Mouse (Mus musculus): ENCODE results near the gene Apbb2. TPM values are rescaled to one million over a fixed set of nuclear protein-coding genes. Genes with fewer than 3 reads are reported as not detected.
"Not testable (repeated sequence)": the region's sequence is repeated elsewhere in the genome, so short reads cannot be mapped to it uniquely, and the experiment has no call there.

Gene Apbb2
- polyA plus RNA-seq, 1 experiment: 0.34 TPM

DNA sequence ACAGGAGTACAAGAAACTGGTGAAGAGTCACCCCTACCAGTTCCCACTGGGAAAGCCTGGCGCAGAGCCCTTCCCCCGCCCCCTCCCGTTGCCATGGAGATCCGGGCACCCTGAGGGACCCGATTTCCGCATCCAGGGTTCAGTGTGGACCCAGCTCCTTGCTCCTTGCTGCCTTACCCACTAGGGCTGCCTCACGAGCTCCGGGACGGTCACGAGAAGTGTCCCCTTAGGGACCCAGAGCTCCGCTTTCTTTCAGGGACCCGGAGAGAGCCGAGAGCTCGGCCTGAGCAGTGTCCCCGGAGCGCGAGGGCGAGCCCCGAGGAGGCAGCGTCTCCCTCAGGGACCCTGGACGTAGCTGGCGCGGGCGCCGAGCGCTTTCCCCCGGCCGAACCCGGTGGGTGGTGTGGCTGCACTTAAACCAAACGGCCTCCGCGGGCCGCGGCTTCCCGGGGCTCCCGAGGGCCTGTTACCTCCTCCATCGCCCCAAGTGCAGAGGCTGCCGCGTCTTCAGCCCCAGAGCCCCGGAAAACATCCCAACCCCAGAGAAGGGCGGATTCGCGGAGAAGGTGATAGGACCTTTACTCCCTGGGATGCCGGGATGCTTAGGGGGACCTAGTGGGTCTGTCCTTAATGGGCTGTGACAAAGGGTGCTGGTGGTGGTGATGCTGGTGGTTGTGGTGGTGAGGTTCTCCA, 358.7 kb downstream of the Apbb2 start, which contains the start of gene Nsun7:
TSS of gene Nsun7 (plus strand) at position 142 of the 693 bp plus-strand sequence.
- Histone ChIP-seq H3K9me3 (no peaks in the 10 kb centered on the region), H3K4me1 (peaks cover 8% of the 10 kb centered on the region), H3K27me3 (replicated peaks) (peaks cover 19% of the 10 kb centered on the region), H3K4me3 (replicated peaks) (peak within 1 kb of the TSS; percentile 90), H3K36me3 (replicated peaks; ENCODE audit: low read length) (no peaks in the 10 kb centered on the region)
- TF ChIP-seq FLI1 (IDR thresholded peaks at IDR 0.05; ENCODE audit: low read length) (no peak), GATA1 (IDR thresholded peaks at IDR 0.05; ENCODE audit: borderline replicate concordance, low read length) (no peak)

DNA sequence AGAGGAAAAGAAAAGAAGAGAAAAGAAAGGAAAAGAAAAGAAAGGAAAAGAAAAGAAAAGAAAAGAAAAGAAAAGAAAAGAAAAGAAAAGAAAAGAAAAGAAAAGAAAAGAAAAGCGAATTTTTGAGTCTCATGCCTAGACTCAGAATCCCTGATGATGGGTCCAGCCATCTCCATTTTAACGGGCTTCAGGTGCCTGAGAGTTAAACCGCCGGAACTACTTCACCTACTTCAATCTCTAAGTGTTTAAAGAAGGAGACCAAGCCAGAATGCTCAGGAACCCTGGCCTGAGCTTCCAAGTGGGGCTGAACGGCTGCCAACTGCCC, 359.2 kb downstream of the Apbb2 start:
- peak overlapping the region; percentile 90 for H3K4me3 ChIP-seq (replicated peaks)
- H3K4me1 ChIP-seq; H3K9me3 ChIP-seq; H3K36me3 ChIP-seq (replicated peaks; ENCODE audit: low read length): not testable (repeated sequence)
- H3K27me3 ChIP-seq (replicated peaks): peaks cover 19% of the 10 kb centered on the region

DNA sequence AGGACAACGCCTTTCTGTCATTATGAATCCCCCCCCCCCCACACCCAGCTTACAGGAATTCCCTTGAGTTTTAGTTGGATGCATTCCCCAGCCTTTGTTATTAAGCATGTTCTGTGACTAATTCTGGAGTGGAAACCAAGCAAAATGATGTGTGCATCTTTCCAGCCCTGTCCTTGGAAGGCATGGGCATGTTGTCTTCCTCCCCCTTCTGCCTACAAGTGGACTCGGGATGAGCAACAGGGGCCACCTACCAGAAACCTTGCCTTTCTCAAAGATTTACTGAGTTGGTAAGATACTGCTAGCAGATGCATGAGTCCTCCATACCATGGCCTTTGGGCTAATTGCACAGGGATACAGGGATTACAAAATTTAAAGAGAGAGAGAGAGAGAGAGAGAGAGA, 359.6 kb downstream of the Apbb2 start:
- no peak for TF ChIP-seq FLI1 (IDR thresholded peaks at IDR 0.05; ENCODE audit: low read length)
- TF ChIP-seq GATA1 (IDR thresholded peaks at IDR 0.05; ENCODE audit: borderline replicate concordance, low read length): no peak
- no peak overlapping the region for H3K4me3 ChIP-seq (replicated peaks)
- H3K27me3 ChIP-seq (replicated peaks): peaks cover 19% of the 10 kb centered on the region
- H3K9me3 ChIP-seq: no peaks in the 10 kb centered on the region
- peaks cover 8% of the 10 kb centered on the region for H3K4me1 ChIP-seq
- no peaks in the 10 kb centered on the region for H3K36me3 ChIP-seq (replicated peaks; ENCODE audit: low read length)

DNA sequence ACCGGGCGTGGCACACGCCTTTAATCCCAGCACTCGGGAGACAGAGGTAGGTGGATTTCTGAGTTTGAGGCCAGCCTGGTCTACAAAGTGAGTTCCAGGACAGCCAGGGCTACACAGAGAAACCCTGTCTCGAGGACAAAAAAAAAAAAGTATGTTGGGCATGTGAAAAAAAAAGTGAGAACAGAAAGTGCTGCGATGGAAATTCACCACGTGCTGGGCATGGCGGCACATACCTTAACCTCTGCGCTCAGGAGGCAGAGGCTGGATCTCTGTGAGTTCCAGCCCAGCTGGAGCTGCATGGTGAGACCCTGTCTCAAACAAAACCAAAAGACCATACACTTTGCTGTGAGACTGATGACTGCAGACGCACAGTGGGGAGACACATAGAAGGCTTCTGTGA, 363.5 kb downstream of the Apbb2 start:
- Histone ChIP-seq H3K27me3 (replicated peaks) (peaks cover 11% of the 10 kb centered on the region), H3K36me3 (replicated peaks; ENCODE audit: low read length) (no peaks in the 10 kb centered on the region), H3K4me1 (peaks cover 6% of the 10 kb centered on the region), H3K9me3 (peaks cover 11% of the 10 kb centered on the region; the same call in 1 of the 2 replicates), H3K4me3 (replicated peaks) (no peak overlapping the region)
- TF ChIP-seq GATA1 (IDR thresholded peaks at IDR 0.05; ENCODE audit: borderline replicate concordance, low read length) (no peak), FLI1 (IDR thresholded peaks at IDR 0.05; ENCODE audit: low read length) (no peak)

DNA sequence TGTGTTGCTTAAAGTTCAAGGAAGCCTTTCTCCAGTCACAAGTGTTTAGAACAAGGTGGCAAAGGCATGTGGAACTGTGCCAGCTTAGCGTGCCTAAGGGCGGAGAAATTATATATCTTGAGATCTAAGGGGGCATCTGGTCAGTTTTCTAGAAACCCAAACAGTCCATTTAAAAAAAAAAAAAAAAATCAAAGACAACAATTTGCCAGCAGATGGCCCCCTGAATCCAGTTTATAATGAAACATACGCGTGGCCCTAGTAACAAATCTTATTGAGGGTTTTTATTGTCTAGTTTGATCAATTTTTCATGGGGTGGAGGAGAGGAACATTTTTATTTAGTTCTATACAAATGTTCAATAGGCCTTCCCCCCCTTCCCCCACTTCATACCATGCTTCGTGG, 365.4 kb downstream of the Apbb2 start:
- Histone ChIP-seq H3K9me3 (peaks cover 11% of the 10 kb centered on the region; the same call in 1 of the 2 replicates), H3K27me3 (replicated peaks) (peaks cover 1% of the 10 kb centered on the region), H3K4me3 (replicated peaks) (no peak overlapping the region), H3K4me1 (no peaks in the 10 kb centered on the region), H3K36me3 (replicated peaks; ENCODE audit: low read length) (no peaks in the 10 kb centered on the region)
- TF ChIP-seq GATA1 (IDR thresholded peaks at IDR 0.05; ENCODE audit: borderline replicate concordance, low read length) (no peak), FLI1 (IDR thresholded peaks at IDR 0.05; ENCODE audit: low read length) (no peak)

Other genes with a start within 250 kb of the Apbb2 start
- not detected in 2 replicates for gene Uchl1, start 57.3 kb upstream of the Apbb2 start, polyA plus RNA-seq (2012; ENCODE audit: insufficient read depth, low replicate concordance)
- gene Limch1, start 127.0 kb upstream of the Apbb2 start, polyA plus RNA-seq (2012; ENCODE audit: insufficient read depth, low replicate concordance): 2.2 TPM in 1 of 2 replicates, not detected in the other